Mouse (Mus musculus): ENCODE data around the gene H2afv. TPM values are rescaled to one million over a fixed set of nuclear protein-coding genes. Genes with fewer than 3 reads are reported as not detected.

H2afv gene
- 763 and 824 TPM in 2 replicates for polyA plus RNA-seq (2016; fragmentation: Nextera tagmentation; extraction: Ambion mirVana)

DNA sequence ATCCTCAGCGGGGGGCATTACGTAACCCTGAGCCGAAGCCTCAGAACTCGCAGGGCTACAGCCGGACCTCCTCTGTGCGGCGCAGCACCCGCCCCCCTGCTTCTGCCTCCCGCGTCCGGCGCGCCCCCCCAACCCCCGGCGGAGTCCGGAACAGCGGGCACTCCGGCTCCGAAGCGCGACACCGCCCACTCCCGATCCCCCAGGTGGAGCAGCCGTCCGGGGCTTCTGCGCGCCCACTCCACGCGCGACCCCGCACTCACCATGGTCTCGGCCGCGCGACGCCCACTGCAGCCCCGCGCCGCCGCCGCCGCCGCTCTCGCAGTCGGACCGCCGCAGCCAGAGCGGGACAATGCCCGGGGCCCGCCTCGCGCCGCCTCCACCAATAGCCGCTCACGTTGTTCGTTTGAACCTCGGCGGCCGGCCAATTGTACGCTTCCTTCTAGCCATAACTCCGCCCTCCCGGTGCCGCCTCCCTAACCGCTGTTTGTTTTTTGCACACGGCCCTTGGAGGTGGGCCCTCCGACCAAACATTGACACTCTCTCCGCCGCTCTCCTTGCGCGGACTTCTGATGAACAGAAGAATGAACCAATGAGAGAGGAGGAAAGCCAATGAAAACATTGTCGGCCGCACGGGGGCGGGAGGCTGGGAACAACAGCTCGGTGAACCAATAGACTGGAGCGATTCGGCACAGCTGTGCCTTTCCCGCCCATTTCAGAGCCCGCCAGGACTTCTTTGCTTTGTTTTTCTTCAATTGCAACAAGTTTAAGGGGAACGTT is at the start of gene H2afv:
H2afv (minus strand) TSS at position 367 of the 777 bp plus-strand sequence.
- peak; percentile 99 for ATAC-seq (ENCODE audit: insufficient number of reproducible peaks, insufficient read depth, low FRiP score, low TSS enrichment, low read depth)
- H3K27ac ChIP-seq = peak within 1 kb of the TSS; percentile 97
- under 1% methylated on average over 72 of the region's 80 CpGs for WGBS
- peak within 1 kb of the TSS; percentile 70 for H3K4me3 ChIP-seq (replicated peaks)
- H3K27me3 ChIP-seq = no peaks in the 10 kb centered on the region
- peaks cover 11% of the 10 kb centered on the region; the same call in 1 of the 2 replicates for H3K36me3 ChIP-seq
- peak within 1 kb of the TSS; percentile 81 for H3K4me2 ChIP-seq
- H3K9me3 ChIP-seq = no peaks in the 10 kb centered on the region
- peak within 1 kb of the TSS; percentile 89 for H3K9ac ChIP-seq (replicated peaks)
- H3K4me1 ChIP-seq (replicated peaks) = no peaks in the 10 kb centered on the region; the same call in 1 of the 2 replicates

DNA sequence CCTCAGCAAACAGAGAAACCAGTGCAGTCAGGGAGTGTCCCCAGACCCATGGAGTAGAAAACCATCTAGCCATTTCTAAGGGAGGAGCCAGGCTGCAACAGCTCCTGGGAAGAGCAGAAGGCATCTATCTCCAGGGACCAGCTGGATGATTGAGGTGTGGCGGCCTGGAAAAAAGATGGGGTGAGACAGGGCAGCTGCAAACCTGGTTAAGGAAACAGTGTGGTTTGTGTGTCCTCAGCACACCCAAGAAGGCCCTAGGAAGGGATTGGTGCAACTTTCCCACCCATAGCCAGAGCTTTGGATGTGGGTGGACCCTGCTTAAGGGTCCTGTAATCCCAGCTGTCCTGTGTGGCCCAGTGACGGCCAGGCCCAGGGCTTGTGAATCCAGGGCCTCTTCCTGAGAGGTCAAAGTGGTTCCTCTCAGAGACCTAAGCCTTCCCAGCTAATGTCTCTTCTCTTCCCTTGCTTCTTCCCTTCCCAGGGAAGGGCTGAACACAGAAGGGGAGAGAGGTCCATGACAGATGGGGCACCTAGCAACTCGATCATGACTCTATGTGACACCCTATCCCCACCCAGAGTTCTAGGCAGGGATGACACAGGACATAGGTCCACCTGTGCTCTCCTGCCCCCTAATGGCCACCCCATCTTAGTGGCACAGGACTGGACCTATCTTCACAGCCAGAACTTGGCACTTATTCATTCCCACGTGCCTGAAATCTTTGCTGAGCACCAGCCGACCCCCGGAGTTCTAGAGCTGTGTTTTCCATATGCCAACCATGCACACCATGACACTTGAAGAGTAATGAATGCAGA is 45.7 kb upstream of the H2afv start:
- no peak overlapping the region for H3K4me2 ChIP-seq
- no peak overlapping the region for H3K9ac ChIP-seq (replicated peaks)
- H3K4me1 ChIP-seq (replicated peaks) = no peaks in the 10 kb centered on the region; the same call in 1 of the 2 replicates
- no peaks in the 10 kb centered on the region for H3K36me3 ChIP-seq
- no peaks in the 10 kb centered on the region for H3K9me3 ChIP-seq
- no peak for ATAC-seq (ENCODE audit: insufficient number of reproducible peaks, insufficient read depth, low FRiP score, low TSS enrichment, low read depth)
- H3K4me3 ChIP-seq (replicated peaks) = no peak overlapping the region
- no peak overlapping the region for H3K27ac ChIP-seq
- no peaks in the 10 kb centered on the region for H3K27me3 ChIP-seq
- WGBS = 58% methylated on average over 6 of the region's 6 CpGs

DNA sequence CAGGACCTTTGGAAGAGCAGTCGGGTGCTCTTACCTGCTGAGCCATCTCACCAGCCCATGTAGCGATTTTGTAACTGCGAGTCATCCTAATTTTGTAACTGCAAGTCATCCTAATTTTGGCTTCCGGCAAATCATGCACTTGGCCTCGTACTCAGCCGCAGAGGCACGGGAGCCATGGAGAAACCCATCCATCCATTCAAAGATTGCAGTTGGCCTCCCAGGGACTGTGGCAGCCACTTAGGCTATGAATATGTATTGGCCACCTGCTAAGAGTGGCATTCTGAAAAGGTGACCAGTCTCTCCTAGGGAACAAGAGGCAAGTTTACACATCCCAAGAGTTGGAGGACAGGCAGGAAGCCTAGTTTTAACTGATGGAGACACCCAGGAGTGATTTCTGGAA is 45.0 kb upstream of the H2afv start:
- no peak overlapping the region for H3K4me3 ChIP-seq (replicated peaks)

GRCm38 (mm10) chr11:6488041-6488684 is 43.9 kb upstream of the H2afv start:
- no peaks in the 10 kb centered on the region; the same call in 1 of the 2 replicates for H3K4me1 ChIP-seq (replicated peaks)
- H3K27me3 ChIP-seq = no peaks in the 10 kb centered on the region
- H3K4me2 ChIP-seq = no peak overlapping the region
- no peak for ATAC-seq (ENCODE audit: insufficient number of reproducible peaks, insufficient read depth, low FRiP score, low TSS enrichment, low read depth)
- WGBS = 96% methylated on average over 5 of the region's 5 CpGs
- H3K4me3 ChIP-seq (replicated peaks) = no peak overlapping the region
- no peaks in the 10 kb centered on the region for H3K9me3 ChIP-seq
- H3K27ac ChIP-seq = no peak overlapping the region
- H3K36me3 ChIP-seq = no peaks in the 10 kb centered on the region
- H3K9ac ChIP-seq (replicated peaks) = no peak overlapping the region

More for the DNA sequence above, 45.0 kb upstream of the H2afv start:
- Histone ChIP-seq H3K9me3 (no peaks in the 10 kb centered on the region), H3K27me3 (no peaks in the 10 kb centered on the region), H3K36me3 (no peaks in the 10 kb centered on the region), H3K9ac (replicated peaks) (no peak overlapping the region), H3K4me2 (no peak overlapping the region), H3K27ac (no peak overlapping the region), H3K4me1 (replicated peaks) (no peaks in the 10 kb centered on the region; the same call in 1 of the 2 replicates)
- 85% methylated on average over 7 of the region's 7 CpGs for WGBS
- ATAC-seq (ENCODE audit: insufficient number of reproducible peaks, insufficient read depth, low FRiP score, low TSS enrichment, low read depth) = no peak

DNA sequence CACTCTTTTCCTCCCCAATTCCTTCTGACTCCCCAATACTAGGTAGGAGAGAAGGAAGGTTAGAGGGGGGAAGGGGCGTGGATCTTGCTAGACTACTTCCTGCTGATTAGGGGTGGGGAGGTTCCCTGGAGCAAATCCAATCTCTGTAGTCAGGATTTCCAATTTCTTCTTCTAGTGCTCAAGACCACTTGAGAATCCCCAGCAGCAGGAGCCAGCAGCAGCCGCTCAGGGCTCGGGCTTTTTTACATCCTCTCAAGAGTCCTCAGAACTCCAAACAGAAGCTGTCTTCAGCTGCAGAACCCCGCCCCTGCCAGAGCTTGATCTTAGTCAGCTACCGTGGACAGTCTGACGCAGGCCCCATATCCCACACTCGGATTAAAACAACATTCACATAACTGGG is 43.3 kb upstream of the H2afv start:
- no peak overlapping the region for H3K4me3 ChIP-seq (replicated peaks)
- H3K9me3 ChIP-seq = no peaks in the 10 kb centered on the region
- H3K27ac ChIP-seq = no peak overlapping the region
- WGBS = 58% methylated on average over 7 of the region's 7 CpGs
- H3K27me3 ChIP-seq = no peaks in the 10 kb centered on the region
- no peaks in the 10 kb centered on the region; the same call in 1 of the 2 replicates for H3K4me1 ChIP-seq (replicated peaks)
- H3K4me2 ChIP-seq = no peak overlapping the region
- H3K9ac ChIP-seq (replicated peaks) = no peak overlapping the region
- no peaks in the 10 kb centered on the region for H3K36me3 ChIP-seq
- no peak for ATAC-seq (ENCODE audit: insufficient number of reproducible peaks, insufficient read depth, low FRiP score, low TSS enrichment, low read depth)

GRCm38 (mm10) chr11:6486916-6487315 is 42.7 kb upstream of the H2afv start:
- no peaks in the 10 kb centered on the region for H3K27me3 ChIP-seq
- no peaks in the 10 kb centered on the region for H3K9me3 ChIP-seq
- no peak overlapping the region for H3K27ac ChIP-seq
- no peak overlapping the region for H3K9ac ChIP-seq (replicated peaks)
- H3K4me1 ChIP-seq (replicated peaks) = no peaks in the 10 kb centered on the region; the same call in 1 of the 2 replicates
- H3K36me3 ChIP-seq = no peaks in the 10 kb centered on the region
- 64% methylated on average over 6 of the region's 6 CpGs for WGBS
- H3K4me3 ChIP-seq (replicated peaks) = no peak overlapping the region
- ATAC-seq (ENCODE audit: insufficient number of reproducible peaks, insufficient read depth, low FRiP score, low TSS enrichment, low read depth) = no peak
- no peak overlapping the region for H3K4me2 ChIP-seq

- ATAC-seq (ENCODE audit: insufficient number of reproducible peaks, insufficient read depth, low FRiP score, low TSS enrichment, low read depth) = no peak
- Histone ChIP-seq H3K36me3 (no peaks in the 10 kb centered on the region), H3K4me2 (no peak overlapping the region), H3K4me1 (replicated peaks) (no peaks in the 10 kb centered on the region; the same call in 1 of the 2 replicates), H3K4me3 (replicated peaks) (no peak overlapping the region), H3K9ac (replicated peaks) (no peak overlapping the region), H3K27me3 (no peaks in the 10 kb centered on the region), H3K27ac (no peak overlapping the region), H3K9me3 (no peaks in the 10 kb centered on the region)
- WGBS = 58% methylated on average over 3 of the region's 3 CpGs
Observed at GRCm38 (mm10) chr11:6484244-6484959, 40.2 kb upstream of the H2afv start.

DNA sequence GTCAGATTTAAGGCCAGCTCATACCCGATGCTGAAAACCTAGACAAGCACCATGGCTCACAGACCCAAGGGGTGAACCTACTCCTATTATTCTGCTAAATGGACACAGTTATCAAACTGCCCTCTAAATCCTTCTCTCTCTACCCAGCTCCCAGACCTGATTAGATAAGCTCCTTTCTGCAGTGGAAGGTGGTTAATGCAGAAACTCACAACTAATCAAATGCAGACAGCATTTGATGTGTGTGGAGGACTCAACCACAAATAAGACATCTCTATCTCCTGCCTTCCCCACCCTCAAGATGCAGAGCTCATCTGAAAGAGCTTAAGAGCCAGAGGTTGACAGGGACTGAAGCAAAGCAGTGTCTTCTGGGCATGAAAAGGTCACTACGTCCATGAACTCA is 38.9 kb upstream of the H2afv start:
- no peak overlapping the region for H3K27ac ChIP-seq
- H3K4me3 ChIP-seq (replicated peaks) = no peak overlapping the region
- H3K27me3 ChIP-seq = no peaks in the 10 kb centered on the region
- H3K9me3 ChIP-seq = no peaks in the 10 kb centered on the region
- ATAC-seq (ENCODE audit: insufficient number of reproducible peaks, insufficient read depth, low FRiP score, low TSS enrichment, low read depth) = no peak
- 82% methylated on average over 2 of the region's 2 CpGs for WGBS
- H3K4me2 ChIP-seq = no peak overlapping the region
- H3K36me3 ChIP-seq = no peaks in the 10 kb centered on the region
- H3K4me1 ChIP-seq (replicated peaks) = no peaks in the 10 kb centered on the region; the same call in 1 of the 2 replicates
- no peak overlapping the region for H3K9ac ChIP-seq (replicated peaks)

DNA sequence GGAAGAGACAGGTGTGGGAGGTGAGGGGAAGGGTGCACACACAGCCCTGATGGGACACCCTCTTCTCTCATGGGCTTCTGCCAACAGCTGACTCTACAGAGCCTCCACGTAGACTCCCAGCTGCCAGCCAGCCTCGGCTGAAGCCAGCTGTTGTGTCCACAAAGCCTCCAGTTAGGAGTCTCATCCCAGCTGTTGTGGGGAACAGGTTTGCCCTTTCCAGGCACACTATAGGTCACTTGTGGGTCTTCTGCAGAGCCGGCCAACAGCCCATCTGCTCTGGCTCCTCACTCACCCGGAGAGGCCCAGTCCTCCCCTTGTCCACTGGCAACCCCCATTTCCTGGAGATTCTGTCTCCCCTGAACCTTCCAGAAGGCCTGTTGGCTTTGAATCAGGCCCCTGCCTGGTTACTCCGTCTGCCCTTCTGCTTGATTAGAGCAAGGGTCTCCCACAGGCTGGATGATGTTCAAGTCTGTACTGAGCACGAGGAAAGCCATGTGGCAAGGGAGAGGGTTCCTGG is 37.5 kb upstream of the H2afv start:
- Histone ChIP-seq H3K4me2 (no peak overlapping the region), H3K27ac (no peak overlapping the region), H3K4me3 (replicated peaks) (no peak overlapping the region), H3K9me3 (no peaks in the 10 kb centered on the region), H3K36me3 (no peaks in the 10 kb centered on the region), H3K4me1 (replicated peaks) (no peaks in the 10 kb centered on the region; the same call in 1 of the 2 replicates), H3K27me3 (no peaks in the 10 kb centered on the region), H3K9ac (replicated peaks) (no peak overlapping the region)
- 71% methylated on average over 6 of the region's 6 CpGs for WGBS
- no peak for ATAC-seq (ENCODE audit: insufficient number of reproducible peaks, insufficient read depth, low FRiP score, low TSS enrichment, low read depth)

- Histone ChIP-seq H3K4me2 (no peak overlapping the region), H3K27me3 (no peaks in the 10 kb centered on the region), H3K4me1 (replicated peaks) (no peaks in the 10 kb centered on the region), H3K9ac (replicated peaks) (no peak overlapping the region), H3K4me3 (replicated peaks) (no peak overlapping the region), H3K9me3 (no peaks in the 10 kb centered on the region), H3K36me3 (no peaks in the 10 kb centered on the region), H3K27ac (no peak overlapping the region)
- ATAC-seq (ENCODE audit: insufficient number of reproducible peaks, insufficient read depth, low FRiP score, low TSS enrichment, low read depth) = no peak
- 78% methylated on average over 13 of the region's 13 CpGs for WGBS
Observed at GRCm38 (mm10) chr11:6480681-6481405, 36.6 kb upstream of the H2afv start.

Data from limb, embryonic 12.5 days (tissue).